Mouse (Mus musculus) adrenal gland, adult (tissue): ENCODE results near the gene Gtf3c4.

Source experiments
- DNase-seq, 2 experiments: peaks; one replicate each; pipeline ENCODE4 v3.0.0; 2022 to 2023; ENCODE audit warnings: low spot score in 1 of 2; ENCODE audit not compliant: inconsistent age in 2 of 2

Gtf3c4 gene

DNA sequence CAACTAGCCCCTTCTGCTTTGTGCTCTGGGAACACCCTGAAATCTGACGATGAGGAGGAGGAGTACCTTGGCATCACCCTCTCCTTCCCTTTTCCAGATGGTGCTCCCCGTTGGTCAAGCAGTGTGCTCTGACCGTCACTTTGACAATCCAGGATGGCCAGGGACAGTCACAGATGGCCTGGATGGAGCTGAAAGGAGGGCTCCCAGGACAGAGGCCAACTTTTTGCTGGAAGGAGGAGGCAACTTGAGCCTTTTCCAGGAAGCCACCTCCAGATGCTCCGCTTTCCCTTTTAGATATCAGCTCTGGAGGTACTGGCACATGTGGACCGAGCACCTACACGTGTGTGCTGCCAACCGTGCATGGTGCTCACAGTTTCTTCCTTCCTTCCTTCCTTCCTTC is 36.8 kb downstream of the Gtf3c4 start:
- DNase-seq, result no peak

DNA sequence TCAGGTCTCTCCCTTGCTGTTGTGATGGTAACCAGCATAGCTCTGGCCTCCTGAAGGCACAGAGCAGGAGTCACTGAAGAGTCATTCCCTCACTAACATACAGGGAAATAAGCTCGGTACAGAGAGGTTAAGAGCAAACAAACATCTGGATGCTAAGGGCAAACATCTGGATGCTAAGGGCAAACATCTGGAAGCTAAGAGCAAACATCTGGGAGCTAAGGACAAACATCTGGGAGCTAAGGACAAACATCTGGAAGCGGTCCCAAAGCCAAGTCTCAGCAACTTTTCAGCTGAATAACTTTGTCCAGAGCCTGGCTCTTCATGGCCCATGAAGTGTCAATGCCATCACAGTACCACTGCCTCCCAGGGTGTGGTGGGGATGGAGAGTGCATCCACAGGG is 40.6 kb downstream of the Gtf3c4 start:
- DNase-seq, result no peak

DNA sequence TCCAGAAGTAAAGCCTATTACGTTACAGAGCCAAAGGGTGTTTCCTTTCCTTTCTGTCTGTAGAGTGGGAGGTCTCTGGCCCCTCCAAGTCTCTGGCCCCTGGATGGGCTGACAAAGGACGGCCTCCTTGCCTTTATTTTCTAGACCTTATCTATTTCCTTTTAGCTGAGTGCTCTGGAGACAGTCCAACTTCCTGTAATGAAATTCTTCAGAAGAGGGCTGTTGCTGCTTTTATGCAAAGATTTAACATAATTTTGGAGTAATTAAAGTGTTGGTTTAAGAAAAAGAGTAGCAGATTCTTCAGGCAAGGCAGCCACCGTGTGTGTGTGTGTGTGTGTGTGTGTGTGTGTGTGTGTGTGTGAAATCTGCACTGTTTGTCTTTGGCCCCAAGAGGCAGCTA is 41.8 kb downstream of the Gtf3c4 start:
- DNase-seq, result no peak

DNA sequence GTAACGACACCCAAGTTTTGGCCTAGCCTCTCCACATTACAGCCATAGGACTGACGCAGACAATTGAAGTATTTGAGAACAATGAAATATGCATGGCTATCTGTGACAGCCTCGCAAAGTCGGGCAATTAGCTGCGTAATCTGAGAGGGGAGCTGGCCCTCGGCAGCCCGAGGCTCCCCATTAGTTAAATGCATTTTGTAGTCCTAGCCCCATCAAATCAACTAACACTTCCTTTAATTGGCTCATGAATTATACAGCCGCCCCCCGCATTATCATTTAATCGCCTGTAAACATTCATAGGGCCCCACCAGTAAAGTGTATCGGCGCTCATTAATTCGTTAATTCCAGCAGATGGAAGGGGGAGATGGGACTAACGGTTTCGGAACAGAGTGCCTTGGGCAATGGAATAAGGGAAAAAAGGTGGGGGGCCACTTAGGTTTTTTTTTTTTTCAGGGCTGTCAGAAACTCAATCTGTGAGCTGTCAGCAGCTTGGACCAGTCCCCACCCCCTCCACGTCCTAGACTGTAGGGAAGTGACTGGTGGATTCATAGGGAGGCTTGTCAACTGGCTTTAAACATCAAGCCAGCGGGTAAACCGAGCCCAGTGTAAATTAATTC is 42.6 kb downstream of the Gtf3c4 start:
- no peak for DNase-seq

DNA sequence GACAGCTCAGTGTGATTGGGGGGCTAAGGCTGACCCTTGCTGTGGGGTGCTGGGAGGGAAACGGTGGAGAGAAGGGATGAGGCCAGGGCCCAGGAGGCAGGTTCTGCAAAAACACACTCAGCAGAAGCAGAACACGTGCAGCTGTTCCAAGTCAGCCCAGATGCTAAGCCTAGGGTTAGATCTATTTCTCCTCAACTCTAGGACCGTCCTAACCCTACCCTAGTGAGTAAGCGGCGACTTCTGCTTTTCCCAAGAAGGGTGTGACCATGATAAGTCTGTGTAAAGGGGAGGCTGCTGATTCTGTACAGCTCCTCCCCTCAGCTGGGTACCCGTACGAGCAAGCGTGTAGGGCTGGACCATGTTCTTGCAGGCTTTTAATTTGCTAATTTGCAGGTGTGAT is 43.9 kb downstream of the Gtf3c4 start:
- no peak for DNase-seq

DNA sequence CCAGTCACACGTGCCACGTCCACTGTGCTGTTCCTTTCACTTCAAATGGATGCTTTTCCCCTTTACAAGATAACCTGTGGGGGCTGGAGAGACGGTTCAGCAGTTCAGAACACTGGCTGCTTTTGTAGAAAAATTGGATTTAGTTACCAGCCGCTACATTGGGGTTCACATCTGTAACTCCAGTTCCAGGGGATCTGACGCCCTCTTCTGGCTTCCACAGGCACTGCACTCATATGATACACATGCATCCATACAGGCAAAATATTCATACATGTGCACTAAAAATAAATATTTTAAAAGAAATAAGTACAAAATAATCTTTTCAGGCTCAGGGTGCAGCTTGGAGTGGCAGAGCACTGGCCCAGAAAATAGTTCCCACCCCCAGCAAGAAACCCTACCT is 45.5 kb downstream of the Gtf3c4 start:
- DNase-seq, result no peak

DNA sequence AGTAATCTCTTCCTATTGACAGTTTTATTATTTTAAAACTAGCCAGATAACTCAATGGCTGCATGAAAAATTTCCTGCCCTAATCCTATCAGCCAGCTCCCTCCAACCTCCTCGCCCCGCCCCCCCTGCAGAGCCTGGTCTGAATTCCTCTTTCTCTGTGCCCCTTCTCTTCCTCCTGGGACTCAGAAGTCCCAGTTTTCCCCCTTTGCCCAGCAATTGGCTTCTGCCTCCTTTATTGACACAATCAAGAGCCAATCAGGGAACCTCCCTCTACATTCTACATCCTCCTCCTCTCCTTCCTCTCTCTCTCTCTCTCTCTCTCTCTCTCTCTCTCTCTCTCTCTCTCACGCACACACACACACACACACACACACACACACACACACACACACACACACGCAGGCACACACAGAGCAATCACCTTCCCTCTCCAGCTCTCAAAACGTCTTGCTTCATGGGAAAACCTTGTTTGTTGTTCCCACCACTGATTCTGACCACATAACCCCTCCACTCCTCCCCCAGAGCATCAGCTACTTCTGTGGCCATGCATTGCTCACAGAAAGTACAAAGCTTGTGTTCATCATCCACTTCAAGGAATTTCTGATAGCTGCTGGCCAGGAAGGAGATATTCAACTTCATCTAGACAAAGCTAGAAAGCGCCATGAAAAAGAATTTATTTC is 47.1 kb downstream of the Gtf3c4 start:
- peak in 1 of 2 experiments; percentile 39 for DNase-seq

DNA sequence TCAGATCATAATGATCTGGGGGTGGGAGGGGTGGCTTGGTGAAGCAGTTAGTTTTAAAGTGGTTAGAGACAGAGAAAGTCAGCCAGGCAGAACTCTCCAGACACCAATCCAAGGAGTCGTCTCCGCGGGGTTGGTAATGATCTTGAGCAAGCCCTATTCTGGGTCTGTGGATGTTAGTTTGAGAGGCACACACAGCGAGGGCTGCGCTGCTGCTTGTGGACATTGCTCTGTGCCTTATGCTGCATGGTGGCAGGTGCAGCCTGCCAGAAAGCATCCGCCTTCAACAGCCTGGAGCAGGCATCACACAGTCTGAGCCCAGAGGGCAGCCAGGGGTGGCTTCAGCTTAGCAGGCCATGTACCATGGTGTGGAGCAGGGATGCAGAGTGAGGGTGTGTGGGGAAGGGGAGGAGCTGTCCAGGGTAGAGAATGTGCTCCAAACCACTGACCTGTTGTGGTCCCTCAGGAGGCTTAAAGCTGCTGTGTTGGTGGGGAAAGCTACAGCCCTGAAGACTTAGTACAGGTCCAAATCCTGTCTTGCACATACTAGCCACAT is 53.0 kb downstream of the Gtf3c4 start:
- no peak for DNase-seq

DNA sequence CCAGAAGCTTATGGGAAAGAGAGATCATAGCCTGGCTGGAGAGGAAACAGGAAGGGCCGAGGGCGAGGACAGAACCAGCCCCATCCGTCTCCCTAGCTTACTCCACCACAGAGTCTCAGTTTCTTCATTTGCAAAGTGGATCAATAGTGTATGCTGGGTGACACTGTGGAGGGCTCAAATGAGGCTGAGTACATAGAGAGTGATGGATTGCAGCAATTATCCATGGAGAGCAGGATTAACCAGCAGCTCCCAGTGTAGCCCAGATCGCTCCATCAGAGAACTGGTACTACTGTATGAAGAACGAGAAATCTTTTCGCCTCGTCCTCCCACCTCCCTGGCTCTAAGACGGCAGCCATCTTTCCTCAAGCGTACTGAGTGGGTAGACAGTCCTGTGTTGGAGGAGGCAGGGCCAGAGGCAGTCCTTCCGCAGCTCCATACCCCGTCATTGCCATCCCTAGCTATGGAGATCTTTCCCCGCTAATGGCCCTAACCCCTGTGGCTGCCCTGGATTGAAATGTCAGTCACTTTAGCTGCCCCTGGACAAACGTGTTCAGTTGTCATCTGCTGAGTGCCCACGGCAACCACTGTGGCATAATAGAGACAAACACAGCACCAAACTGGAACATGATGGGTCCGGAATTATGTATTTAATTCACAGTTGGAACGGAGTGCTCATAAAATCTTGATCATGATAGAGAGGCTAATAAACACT is 53.6 kb downstream of the Gtf3c4 start:
- no peak for DNase-seq

DNA sequence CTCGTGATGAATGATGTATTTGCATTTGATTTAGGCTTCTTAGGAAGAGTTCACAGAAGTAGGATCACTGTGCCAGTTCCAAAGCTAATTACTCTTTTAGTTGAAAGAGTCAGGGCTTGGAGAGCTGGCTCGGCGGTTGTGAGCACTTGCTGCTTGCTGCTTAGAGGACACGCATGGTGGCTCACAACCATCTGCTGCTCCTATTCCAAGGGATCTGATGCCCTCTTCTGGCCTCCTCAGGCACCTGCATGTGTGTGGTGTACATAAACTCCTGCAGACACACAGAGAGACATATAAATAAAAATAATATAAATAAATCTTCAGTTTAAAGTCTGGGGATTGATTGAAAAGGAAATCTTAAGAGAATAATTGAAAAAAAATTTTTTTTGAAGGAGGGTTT is 58.9 kb downstream of the Gtf3c4 start:
- DNase-seq, result no peak

DNA sequence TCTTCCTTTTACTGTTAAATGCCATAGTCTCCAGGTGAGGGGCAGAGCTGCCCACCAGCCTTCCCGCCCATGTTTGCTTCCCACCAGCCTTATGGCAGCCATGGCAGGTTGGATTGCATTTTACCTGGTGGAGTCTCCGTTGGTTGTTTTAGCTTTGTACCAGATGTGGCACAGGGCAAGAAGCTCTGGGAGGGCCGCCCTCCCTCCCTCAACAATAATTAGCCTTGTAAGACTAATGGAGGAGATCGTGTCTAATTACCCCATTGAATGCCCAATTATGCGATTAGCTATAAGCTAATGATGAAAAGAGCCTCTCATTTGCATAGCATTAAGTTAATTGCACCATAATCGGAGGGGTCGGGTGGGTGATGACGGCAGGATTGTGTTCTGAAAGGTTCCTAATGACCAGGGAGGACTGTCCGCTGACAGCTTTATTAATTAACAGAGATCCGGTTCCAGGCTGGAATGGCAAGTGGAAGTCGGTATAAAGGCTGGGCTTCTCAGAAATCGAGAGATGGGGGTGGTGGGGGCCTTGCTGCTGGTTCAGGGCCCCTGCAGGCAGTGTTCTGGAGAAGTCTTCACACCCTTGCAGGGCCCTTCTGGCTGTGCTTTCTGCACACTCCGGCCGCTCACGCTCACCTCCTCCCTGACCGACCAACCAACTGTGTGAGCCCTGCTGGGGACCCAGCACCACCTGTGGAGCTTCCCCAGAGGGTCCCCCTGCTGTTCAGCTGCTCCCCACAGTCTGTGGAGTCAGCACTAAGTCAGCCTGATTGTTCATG is 60.0 kb downstream of the Gtf3c4 start:
- DNase-seq, result no peak

DNA sequence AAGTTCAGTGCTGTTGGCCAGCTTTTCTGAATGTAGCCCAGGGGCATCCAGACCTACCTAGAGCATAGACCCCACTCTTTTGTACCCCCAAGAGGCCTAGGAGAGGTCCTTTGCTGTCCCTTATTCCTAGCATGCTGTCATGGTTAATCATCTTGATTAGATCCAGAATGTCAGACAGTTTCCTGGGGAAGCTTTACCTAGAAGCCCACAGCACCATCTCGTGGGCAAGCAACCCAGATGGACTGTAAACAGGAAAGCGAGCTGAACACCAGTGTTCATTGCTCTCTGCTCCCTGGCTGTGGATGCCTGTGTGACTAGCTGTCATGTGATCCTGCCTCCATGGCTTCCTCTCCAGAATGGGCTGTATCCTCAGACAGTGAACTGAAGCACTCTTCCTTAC is 63.4 kb downstream of the Gtf3c4 start:
- DNase-seq, result no peak

DNA sequence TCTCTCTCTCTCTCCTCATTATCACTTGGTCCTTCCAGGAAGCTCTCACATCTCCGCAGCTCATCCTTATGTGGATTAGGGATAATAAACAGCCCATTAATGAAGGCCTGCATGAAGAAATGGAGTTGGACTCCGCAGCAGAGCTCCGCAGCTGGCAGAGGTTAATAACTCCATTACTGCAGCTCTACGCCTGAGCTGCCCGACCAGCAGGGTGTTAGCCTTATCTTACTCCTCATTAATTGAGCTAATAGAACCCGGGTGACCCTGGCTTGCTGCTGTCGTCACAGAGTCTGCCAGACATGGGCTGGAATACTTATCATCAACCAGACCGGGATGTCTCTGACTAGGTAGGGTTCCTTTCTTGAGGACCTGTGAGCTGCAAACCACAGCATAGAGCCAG is 66.1 kb downstream of the Gtf3c4 start:
- no peak for DNase-seq
